Mouse (Mus musculus) layer of hippocampus, adult 8-10 months (tissue): Measurements from ENCODE around the gene Lmnb2. TPM values are rescaled to one million over a fixed set of nuclear protein-coding genes. Genes with fewer than 3 reads are reported as not detected.

Source experiments
- DNase-seq, 2 experiments: peaks; one replicate each; pipeline ENCODE4 v3.0.0; 2022; ENCODE audit warnings: low spot score in 2 of 2
- total RNA-seq, 4 experiments: library from RNA; stranded (reverse); gene quantifications; 2 replicates each; pipeline ENCODE4 v1.2.4; 2022

The Lmnb2 gene
- 10 to 100 TPM; 17.2 to 22.9 (median 19.9) TPM for total RNA-seq

- peak; percentile 77 to 79 for DNase-seq
These were observed at the start of gene Lmnb2 for GRCm38 (mm10) chr10:80917779-80918434. Gene Lmnb2 (minus strand): TSS chr10:80918245.

- no peak for DNase-seq
These were observed 49.1 kb upstream of the Lmnb2 start for GRCm38 (mm10) chr10:80967101-80967656.

GRCm38 (mm10) chr10:80966296-80966695 lies 48.3 kb upstream of the Lmnb2 start:
- DNase-seq, result no peak

GRCm38 (mm10) chr10:80963031-80963975 lies 45.3 kb upstream of the Lmnb2 start:
- DNase-seq, result no peak

GRCm38 (mm10) chr10:80962585-80962984 lies 44.5 kb upstream of the Lmnb2 start:
- DNase-seq, result no peak

GRCm38 (mm10) chr10:80962051-80962472 lies 44.0 kb upstream of the Lmnb2 start:
- DNase-seq, result no peak

GRCm38 (mm10) chr10:80960551-80961508 lies 42.8 kb upstream of the Lmnb2 start:
- DNase-seq, result no peak

GRCm38 (mm10) chr10:80958979-80959637 lies 41.1 kb upstream of the Lmnb2 start:
- no peak for DNase-seq

GRCm38 (mm10) chr10:80957791-80958190 lies 39.7 kb upstream of the Lmnb2 start:
- DNase-seq, result no peak

- DNase-seq, result no peak
These were observed 38.9 kb upstream of the Lmnb2 start for GRCm38 (mm10) chr10:80956901-80957300.

- DNase-seq, result no peak
These were observed 38.3 kb upstream of the Lmnb2 start for GRCm38 (mm10) chr10:80956385-80956784.

GRCm38 (mm10) chr10:80955536-80955935 lies 37.5 kb upstream of the Lmnb2 start:
- no peak for DNase-seq

GRCm38 (mm10) chr10:80954843-80955242 lies 36.8 kb upstream of the Lmnb2 start:
- DNase-seq, result no peak

- DNase-seq, result no peak
These were observed 36.4 kb upstream of the Lmnb2 start for GRCm38 (mm10) chr10:80954415-80954814.

GRCm38 (mm10) chr10:80952449-80952848 lies 34.4 kb upstream of the Lmnb2 start:
- no peak for DNase-seq

- no peak for DNase-seq
These were observed 33.8 kb upstream of the Lmnb2 start for GRCm38 (mm10) chr10:80951761-80952390.

GRCm38 (mm10) chr10:80950314-80950713 lies 32.3 kb upstream of the Lmnb2 start:
- DNase-seq, result no peak

GRCm38 (mm10) chr10:80949081-80949480 lies 31.0 kb upstream of the Lmnb2 start:
- no peak for DNase-seq

GRCm38 (mm10) chr10:80948570-80948969 lies 30.5 kb upstream of the Lmnb2 start:
- DNase-seq, result no peak

GRCm38 (mm10) chr10:80947802-80948201 lies 29.8 kb upstream of the Lmnb2 start:
- no peak for DNase-seq
